Comparison of ENCODE assay signal across 8 mouse cellular contexts in the genomic region with DNA sequence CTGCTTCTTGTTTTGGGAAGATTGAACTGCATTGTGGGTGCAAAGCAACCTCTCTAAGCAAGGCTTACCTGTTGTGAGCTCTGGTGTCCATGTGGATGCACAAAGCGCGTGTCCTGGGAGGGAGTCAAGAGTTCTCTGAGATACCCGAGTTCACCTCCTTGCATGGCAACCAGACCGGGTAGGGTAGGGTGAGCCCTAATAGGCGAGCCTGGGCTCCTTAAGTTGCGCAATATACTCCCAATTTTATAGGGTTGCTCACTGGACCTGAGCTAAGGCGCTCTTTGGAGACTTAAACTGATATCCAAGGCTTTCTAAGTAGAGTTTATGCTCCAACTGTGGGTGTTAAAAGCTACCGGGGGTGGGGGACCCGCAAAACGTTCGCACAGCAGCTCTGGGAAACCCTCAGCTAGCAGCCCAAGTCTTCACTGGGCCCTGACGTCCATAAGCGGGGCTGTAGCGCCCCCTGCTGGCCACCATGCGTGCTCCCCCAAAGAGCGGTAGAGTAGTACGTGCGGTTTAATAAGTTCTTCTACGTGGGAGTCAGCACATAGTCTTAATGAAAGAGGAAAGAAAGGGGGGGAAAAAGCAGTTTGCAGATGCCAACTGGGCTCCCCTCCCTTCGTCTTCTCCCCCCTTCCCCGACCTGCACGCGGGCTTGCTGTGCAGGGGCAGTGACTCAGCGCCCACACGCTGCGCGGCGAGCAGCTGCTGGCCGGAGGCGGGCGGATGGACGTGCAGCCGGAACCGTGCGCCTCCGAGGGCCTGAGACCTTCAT. TPM values are rescaled to one million over a fixed set of nuclear protein-coding genes. Genes with fewer than 3 reads are reported as not detected.
A peak's percentile ranks its signal among the peaks of the same experiment; 100 is the strongest.
DNase-seq lines count a peak whose midpoint lies in the region; ATAC-seq and TF ChIP-seq lines count a peak whose summit lies in the region.

No protein-coding gene starts in this region.

- intact Hi-C loops in left cerebral cortex, adult 2 months (cut with DNase I), result loop anchor here (1.0 to 2.0 kb wide), 4 partner anchors 82 to 465 kb away; no protein-coding TSS in a partner anchor

- peaks cover 32% of the 10 kb centered on the region for H3K27me3 ChIP-seq in hindbrain, embryonic 16.5 days (replicated peaks; ENCODE audit: control insufficient read depth, insufficient read depth, low read length)
- peaks cover 92% of the 10 kb centered on the region for H3K27me3 ChIP-seq in megakaryocyte, embryonic 14.5 days (replicated peaks)

- H3K4me2 ChIP-seq in hindbrain, embryonic 16.5 days (ENCODE audit: low read length), result peak overlapping the region; percentile 86

- TF ChIP-seq CTCF in left cerebral cortex, adult 2 months (IDR thresholded peaks at IDR 0.05), result peak; percentile 99

- no peak overlapping the region for H3K27ac ChIP-seq in hindbrain, embryonic 16.5 days (ENCODE audit: low read depth, low read length)
- no peak overlapping the region for H3K27ac ChIP-seq in left cerebral cortex, adult 2 months

- no peaks in the 10 kb centered on the region for H3K36me3 ChIP-seq in hindbrain, embryonic 16.5 days (ENCODE audit: control insufficient read depth, insufficient read depth, low read length)
- H3K36me3 ChIP-seq in megakaryocyte, embryonic 14.5 days (replicated peaks; ENCODE audit: low read length), result no peaks in the 10 kb centered on the region

- peaks cover 40% of the 10 kb centered on the region for H3K4me1 ChIP-seq in hindbrain, embryonic 16.5 days (ENCODE audit: control insufficient read depth, insufficient read depth, low read depth, low read length)
- H3K4me1 ChIP-seq in megakaryocyte, embryonic 14.5 days, result peaks cover 55% of the 10 kb centered on the region

- peak overlapping the region; percentile 58 for H3K9ac ChIP-seq in hindbrain, embryonic 16.5 days (ENCODE audit: low read depth, low read length)

- H3K9me3 ChIP-seq in hindbrain, embryonic 16.5 days (ENCODE audit: control insufficient read depth, low read length), result no peaks in the 10 kb centered on the region
- H3K9me3 ChIP-seq in megakaryocyte, embryonic 14.5 days, result no peaks in the 10 kb centered on the region

- DNase-seq in R1 (ENCODE audit: low read depth, low spot score), result peak; percentile 86
- DNase-seq in cerebellum, postnatal 14 days, result peak; percentile 88 to 90
- DNase-seq in gastrocnemius, adult 18-20 months (ENCODE audit: low spot score), result peak; percentile 86
- DNase-seq in left cerebral cortex, adult 2 months (ENCODE audit: extremely low spot score in 1 of 2, low spot score in 2 of 2), result peak; percentile 83
- DNase-seq in right cerebral cortex, adult 2 months (ENCODE audit: low spot score in 2 of 2), result peak; percentile 81 to 84
- DNase-seq in urinary bladder, postnatal 25 days (ENCODE audit: low spot score), result peak; percentile 84

- WGBS in hindbrain, embryonic 16.5 days, result 2% methylated on average over 26 of the region's 36 CpGs

- peak; percentile 95 for ATAC-seq in hindbrain, embryonic 16.5 days

- peak overlapping the region; percentile 45 for H3K4me3 ChIP-seq in hindbrain, embryonic 16.5 days (ENCODE audit: low read length)
- peak overlapping the region; percentile 42 for H3K4me3 ChIP-seq in left cerebral cortex, adult 2 months
- H3K4me3 ChIP-seq in megakaryocyte, embryonic 14.5 days (replicated peaks), result peak overlapping the region; percentile 92

RNA-seq across cellular contexts. Expression of a gene that starts 2.6 kb away (rescaled TPM):
- 1 to 10 TPM; 2.9 to 4.0 TPM for total RNA-seq in gastrocnemius, adult 18-20 months (2021)
- polyA plus RNA-seq in hindbrain, embryonic 16.5 days (2015; fragmentation: Nextera tagmentation; extraction: Ambion mirVana), result 4.0 and 5.5 TPM in 2 replicates
- 1 to 10 TPM; 2.8 to 3.4 TPM for total RNA-seq in left cerebral cortex, adult 2 months (2021)
- polyA plus RNA-seq in megakaryocyte, embryonic 14.5 days (2012; ENCODE audit: insufficient read depth, low replicate concordance), result not detected in 2 replicates

RNA-seq across cellular contexts. Expression of a gene that starts 15.4 kb away (rescaled TPM):
- total RNA-seq in gastrocnemius, adult 18-20 months (2021), result 1 to 10 TPM; 9.1 to 9.3 TPM
- polyA plus RNA-seq in hindbrain, embryonic 16.5 days (2015; fragmentation: Nextera tagmentation; extraction: Ambion mirVana), result 51.8 and 52.9 TPM in 2 replicates
- total RNA-seq in left cerebral cortex, adult 2 months (2021), result 10 to 100 TPM; 54.7 to 55.2 TPM
- polyA plus RNA-seq in megakaryocyte, embryonic 14.5 days (2012; ENCODE audit: insufficient read depth, low replicate concordance), result 0.55 TPM in 1 of 2 replicates, not detected in the other

Comparison
In these comparisons a context has a peak if more than half of its experiments do, and no peak if none do; other contexts are left out.
1. H3K4me3 ChIP-seq: peak in every context shown above with its lines; median percentile 92 in megakaryocyte, embryonic 14.5 days; 45 in hindbrain, embryonic 16.5 days; 42 in left cerebral cortex, adult 2 months.
2. RNA of a gene that starts 15.4 kb away (total RNA-seq): 54.7 to 55.2 TPM in left cerebral cortex, adult 2 months; 9.1 to 9.3 TPM in gastrocnemius, adult 18-20 months; every median in the first group is over 4 times any median in the second.
3. Peak in every context shown above with its lines, with median percentiles within 50 percentile points of each other: DNase-seq.